In genomic region chr1:130300065-130300815, GRCm38 (mm10) we compare ENCODE assay signal across 8 mouse cellular contexts.
DNase-seq lines count a peak whose midpoint lies in the region; ATAC-seq and TF ChIP-seq lines count a peak whose summit lies in the region.

No protein-coding gene starts in this region.

- peak overlapping the region; percentile 32; the same call in 1 of the 2 replicates for H3K27ac ChIP-seq in heart, embryonic 16.5 days (ENCODE audit: low read length)
- H3K27ac ChIP-seq in heart, adult 2 months: no peak overlapping the region
- H3K27ac ChIP-seq in hindbrain, embryonic 14.5 days: peak overlapping the region; percentile 55
- peak overlapping the region; percentile 80 for H3K27ac ChIP-seq in midbrain, embryonic 13.5 days

- no peaks in the 10 kb centered on the region for H3K27me3 ChIP-seq in heart, embryonic 16.5 days (ENCODE audit: control insufficient read depth, insufficient read depth, low read length)
- no peaks in the 10 kb centered on the region for H3K27me3 ChIP-seq in heart, adult 2 months (ENCODE audit: control insufficient read depth, insufficient read depth, low read length)
- no peaks in the 10 kb centered on the region for H3K27me3 ChIP-seq in hindbrain, embryonic 14.5 days (ENCODE audit: control insufficient read depth, insufficient read depth, low read length)
- H3K27me3 ChIP-seq in midbrain, embryonic 13.5 days: no peaks in the 10 kb centered on the region

- no peaks in the 10 kb centered on the region for H3K79me2 ChIP-seq in heart, adult 2 months (replicated peaks; ENCODE audit: control insufficient read depth, insufficient read depth, low read length)

- no peak for TF ChIP-seq POLR2A in heart, adult 2 months (IDR thresholded peaks at IDR 0.05; ENCODE audit: insufficient read depth, low read depth, low read length)

- peak; percentile 81 for ATAC-seq in heart, embryonic 16.5 days (replicated peaks; ENCODE audit: extremely low read depth, insufficient read depth, low FRiP score)
- peak; percentile 86 for ATAC-seq in hindbrain, embryonic 14.5 days (ENCODE audit: low FRiP score)
- peak; percentile 93 for ATAC-seq in midbrain, embryonic 13.5 days

- H3K4me3 ChIP-seq in heart, embryonic 16.5 days (ENCODE audit: low read length): peak overlapping the region; percentile 41
- H3K4me3 ChIP-seq in heart, adult 2 months: no peak overlapping the region
- no peak overlapping the region; the same call in 1 of the 2 replicates for H3K4me3 ChIP-seq in hindbrain, embryonic 14.5 days (replicated peaks; ENCODE audit: low read length)
- H3K4me3 ChIP-seq in midbrain, embryonic 13.5 days (replicated peaks): peak overlapping the region; percentile 19; the same call in 1 of the 2 replicates

- no peak for TF ChIP-seq EP300 in heart, adult 2 months (IDR thresholded peaks at IDR 0.05; ENCODE audit: insufficient read depth, low read depth, low read length)

- H3K4me1 ChIP-seq in heart, embryonic 16.5 days (ENCODE audit: control insufficient read depth, insufficient read depth, low read length): peaks cover 10% of the 10 kb centered on the region
- no peaks in the 10 kb centered on the region for H3K4me1 ChIP-seq in heart, adult 2 months (ENCODE audit: control insufficient read depth, insufficient read depth, low read length)
- H3K4me1 ChIP-seq in hindbrain, embryonic 14.5 days (replicated peaks; ENCODE audit: control insufficient read depth, insufficient read depth, low read length): peaks cover 18% of the 10 kb centered on the region
- H3K4me1 ChIP-seq in midbrain, embryonic 13.5 days (replicated peaks): peaks cover 28% of the 10 kb centered on the region

- no peak for DNase-seq in heart, adult 2 months
- peak; percentile 87 for DNase-seq in embryo, embryonic 11 days
- DNase-seq in hindbrain, embryonic 14.5 days (ENCODE audit: low spot score): peak; percentile 65
- no peak for DNase-seq in thymus, postnatal 10 days (ENCODE audit: low spot score in 2 of 2)
- no peak for DNase-seq in cerebellum, adult 18-20 months
- no peak for DNase-seq in lung, postnatal 36 days

- H3K9ac ChIP-seq in heart, embryonic 16.5 days (ENCODE audit: low read length): peak overlapping the region; percentile 54
- no peak overlapping the region for H3K9ac ChIP-seq in heart, adult 2 months (ENCODE audit: low read depth, low read length)
- peak overlapping the region; percentile 49 for H3K9ac ChIP-seq in hindbrain, embryonic 14.5 days
- H3K9ac ChIP-seq in midbrain, embryonic 13.5 days (replicated peaks): peak overlapping the region; percentile 56; the same call in 1 of the 2 replicates

- no peaks in the 10 kb centered on the region for H3K9me3 ChIP-seq in heart, embryonic 16.5 days (replicated peaks; ENCODE audit: control insufficient read depth, low read length)
- no peaks in the 10 kb centered on the region for H3K9me3 ChIP-seq in hindbrain, embryonic 14.5 days (ENCODE audit: control insufficient read depth, low read length)
- H3K9me3 ChIP-seq in midbrain, embryonic 13.5 days: no peaks in the 10 kb centered on the region

- WGBS in heart, embryonic 16.5 days: 9% methylated on average over 13 of the region's 13 CpGs
- 11% methylated on average over 13 of the region's 13 CpGs for WGBS in heart, adult 2 months
- WGBS in hindbrain, embryonic 14.5 days: 3% methylated on average over 13 of the region's 13 CpGs
- 2% methylated on average over 13 of the region's 13 CpGs for WGBS in midbrain, embryonic 13.5 days

- intact Hi-C loops in heart, adult 2 months (cut with DNase I): no loop called here

- H3K36me3 ChIP-seq in heart, embryonic 16.5 days (ENCODE audit: control insufficient read depth, insufficient read depth): no peaks in the 10 kb centered on the region
- no peaks in the 10 kb centered on the region for H3K36me3 ChIP-seq in heart, adult 2 months (ENCODE audit: control insufficient read depth, insufficient read depth, low read length)
- H3K36me3 ChIP-seq in hindbrain, embryonic 14.5 days (replicated peaks; ENCODE audit: control insufficient read depth, insufficient read depth): no peaks in the 10 kb centered on the region
- H3K36me3 ChIP-seq in midbrain, embryonic 13.5 days: no peaks in the 10 kb centered on the region

- H3K4me2 ChIP-seq in heart, embryonic 16.5 days (ENCODE audit: low read depth, low read length): peak overlapping the region; percentile 64
- H3K4me2 ChIP-seq in hindbrain, embryonic 14.5 days (replicated peaks): peak overlapping the region; percentile 47
- H3K4me2 ChIP-seq in midbrain, embryonic 13.5 days (replicated peaks): peak overlapping the region; percentile 51

- TF ChIP-seq CTCF in heart, adult 2 months (IDR thresholded peaks at IDR 0.05): no peak

Comparison
In these comparisons a context has a peak if more than half of its experiments do, and no peak if none do; other contexts are left out.
1. H3K4me3 ChIP-seq: peak in heart, embryonic 16.5 days (single experiment) and midbrain, embryonic 13.5 days (single experiment); none in heart, adult 2 months (single experiment) and hindbrain, embryonic 14.5 days (single experiment).
2. DNase-seq: peak in embryo, embryonic 11 days (single experiment) and hindbrain, embryonic 14.5 days (single experiment); none in heart, adult 2 months (0 of 2), thymus, postnatal 10 days (0 of 2), cerebellum, adult 18-20 months (0 of 2) and lung, postnatal 36 days (single experiment).
3. Peak in every context shown above with its lines, with median percentiles within 50 percentile points of each other: ATAC-seq and H3K4me2 ChIP-seq.